Mouse (Mus musculus) megakaryocyte progenitor cell, adult 5-6 weeks (primary cell): ENCODE measurements around the gene Rhof. TPM values are rescaled to one million over a fixed set of nuclear protein-coding genes. Genes with fewer than 3 reads are reported as not detected.
"Not testable (repeated sequence)": the region's sequence is repeated elsewhere in the genome, so short reads cannot be mapped to it uniquely, and the experiment has no call there.

Source experiments
- ATAC-seq: replicated peaks from 2 replicates; pipeline ENCODE4 v1.8.0; 2016; ENCODE audit warnings: mild to moderate bottlenecking, moderate TSS enrichment, inconsistent platforms; ENCODE audit not compliant: poor library complexity
- total RNA-seq, 2 experiments: library from RNA; stranded (forward) in 1 of 2; stranded (reverse) in 1 of 2; fragments of 157-497, 149-512 nt in 1 of 2; fragments of 200-1000 nt in 1 of 2; gene quantifications; 2 replicates each; pipeline versions ENCODE4 v1.2.3 to v1.2.4; 2015 to 2017

The Rhof gene
- total RNA-seq, 2 experiments from 2014 or later = 0.54 to 1.0 TPM

DNA sequence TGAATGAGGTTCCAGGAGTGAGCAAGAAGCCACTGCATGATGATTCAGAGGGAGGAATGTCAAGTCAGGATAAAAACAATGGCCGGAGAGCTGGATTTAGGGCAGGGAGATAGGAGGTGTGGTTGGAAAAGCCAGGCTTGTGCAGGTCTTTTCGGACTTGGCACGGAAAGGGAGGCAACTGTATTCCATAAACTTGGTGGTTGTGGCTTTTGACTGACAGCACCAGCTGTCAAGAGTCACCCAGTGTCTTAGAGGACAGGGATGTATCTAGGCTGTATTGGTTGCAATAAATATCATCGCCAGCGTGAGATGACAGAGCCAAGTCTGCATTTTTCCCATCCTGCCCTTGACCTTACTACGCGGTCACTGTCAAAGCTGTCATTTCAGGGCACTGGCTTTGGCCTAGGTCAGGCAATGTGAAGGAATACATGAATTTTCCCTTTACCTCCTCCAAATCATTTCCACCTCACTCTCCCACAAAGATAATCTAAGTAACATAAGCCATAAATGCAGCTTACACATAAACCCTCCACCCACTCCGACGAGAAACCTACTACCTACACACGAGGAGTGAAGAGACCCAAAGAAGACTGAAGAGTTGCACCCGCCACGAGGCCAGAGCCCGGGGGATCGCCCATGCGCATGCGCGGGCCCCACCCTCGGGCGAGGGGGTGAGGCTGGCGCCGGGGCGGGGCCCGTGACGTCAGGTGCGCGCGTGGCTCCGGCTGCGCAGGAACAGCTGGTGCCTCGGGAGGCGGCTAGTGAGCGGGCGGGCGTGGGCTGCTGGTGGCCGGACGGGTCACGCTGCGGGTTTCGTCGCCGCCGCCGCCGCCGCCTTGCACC, 56.7 kb downstream of the Rhof start:
- ATAC-seq = peak; percentile 79

DNA sequence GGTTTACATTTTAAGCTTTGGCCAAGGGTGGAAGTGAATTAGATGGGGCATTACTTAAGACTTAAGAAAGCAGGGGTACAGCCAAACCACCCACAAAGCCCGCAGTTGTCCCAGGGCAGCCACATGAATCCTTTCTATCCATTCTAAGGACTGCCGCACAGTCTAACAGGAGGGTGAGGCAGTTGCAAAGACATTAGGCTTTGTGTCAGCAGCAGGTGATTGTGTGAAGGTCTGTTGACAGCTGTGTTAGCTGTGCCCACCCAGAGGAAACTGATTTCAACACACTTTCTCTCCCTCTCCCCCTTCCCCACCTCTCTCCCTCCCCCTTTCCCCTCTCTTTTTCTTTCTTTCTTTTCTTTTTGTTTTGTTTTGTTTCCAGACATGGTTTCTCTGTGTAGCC, 63.8 kb downstream of the Rhof start:
- ATAC-seq = no peak

DNA sequence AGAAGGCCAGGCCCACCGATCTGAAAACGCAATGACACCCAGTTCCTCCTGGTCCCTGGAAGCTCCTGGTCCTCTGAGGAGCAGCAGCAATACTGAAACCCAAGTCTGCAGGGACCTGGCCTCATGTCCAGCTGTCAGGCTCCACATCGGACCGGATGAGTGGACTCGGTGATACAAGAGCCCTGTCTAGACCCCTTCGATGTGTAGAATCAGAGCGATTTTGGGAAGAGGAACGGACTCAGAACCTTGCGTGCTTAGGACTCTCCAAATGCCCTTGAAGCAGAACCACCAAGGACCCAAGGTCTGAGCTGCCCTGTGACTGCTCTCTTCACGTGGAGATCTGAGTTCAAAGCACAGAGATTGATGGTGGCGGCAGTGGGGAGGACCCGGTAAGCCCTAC, 64.4 kb downstream of the Rhof start, which contains the start of gene Tmem120b:
Gene Tmem120b (plus strand): TSS at position 301 of the 400 bp plus-strand sequence.
- ATAC-seq = peak; percentile 28; the same call in 1 of the 2 replicates

DNA sequence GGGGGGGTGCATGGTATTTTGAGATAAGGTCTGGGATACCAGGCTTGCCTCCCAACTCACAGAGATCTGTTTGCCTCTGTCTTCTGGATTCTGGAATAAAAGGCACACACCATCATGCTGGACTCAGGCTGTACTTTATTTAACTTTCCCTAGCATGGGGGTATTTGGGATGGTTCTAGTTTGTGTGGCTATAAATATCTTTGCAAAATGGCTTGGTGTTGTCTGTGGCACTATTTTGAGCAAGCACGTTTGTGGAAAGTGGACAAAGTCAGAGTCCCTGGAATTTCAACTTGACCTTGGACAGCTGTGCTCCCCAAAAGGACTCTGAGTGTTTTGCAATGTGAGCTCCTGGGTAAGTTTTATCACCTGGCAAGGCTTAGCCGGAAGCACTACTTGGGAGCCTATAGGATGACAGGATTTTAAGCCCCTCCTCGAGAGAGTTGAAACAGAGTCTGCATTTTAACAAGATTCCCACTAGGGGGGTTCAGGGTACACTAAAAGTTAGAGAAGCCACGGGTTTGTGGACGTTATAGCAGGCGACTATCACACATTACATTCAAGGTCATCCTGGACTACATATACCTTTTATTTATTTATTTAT, 65.0 kb downstream of the Rhof start:
- ATAC-seq = peak; percentile 98

DNA sequence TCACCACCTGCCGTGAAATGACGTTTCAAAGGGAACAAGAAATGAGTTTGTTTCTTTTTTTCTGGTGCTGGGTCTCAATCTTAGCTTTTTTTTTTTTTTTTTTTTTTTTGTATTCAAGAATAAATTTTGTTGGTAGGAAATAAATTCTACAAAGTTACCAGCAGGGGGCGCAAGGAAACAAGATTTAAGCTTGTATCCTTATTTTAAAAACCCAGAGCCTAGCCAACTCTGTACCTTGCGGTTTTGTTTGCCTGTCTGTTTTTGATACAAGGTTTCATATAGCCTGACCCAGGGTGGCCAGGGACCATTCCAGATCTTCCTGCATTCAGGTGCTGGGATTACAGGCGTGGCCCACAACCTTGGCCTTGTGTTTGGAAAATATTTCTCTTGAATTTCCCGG, 68.3 kb downstream of the Rhof start:
- ATAC-seq = peak; percentile 53

DNA sequence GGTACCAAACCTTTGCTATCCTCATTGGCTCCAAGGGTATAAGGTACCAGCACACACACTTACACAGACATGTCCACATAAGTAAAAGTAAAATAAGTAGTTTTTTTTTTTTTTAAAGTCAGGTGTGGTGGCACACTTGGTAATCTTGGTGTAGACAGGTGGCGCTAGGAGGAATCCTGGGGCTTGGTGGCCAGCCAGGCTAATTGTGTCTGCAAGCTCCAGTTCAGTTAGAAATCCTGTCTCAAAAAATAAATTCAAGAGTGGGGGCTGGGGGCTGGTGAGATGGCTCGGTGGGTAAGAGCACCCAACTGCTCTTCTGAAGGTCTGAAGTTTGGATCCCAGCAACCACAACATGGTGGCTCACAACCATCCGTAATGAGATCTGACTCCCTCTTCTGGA, 69.4 kb downstream of the Rhof start:
- no peak for ATAC-seq

DNA sequence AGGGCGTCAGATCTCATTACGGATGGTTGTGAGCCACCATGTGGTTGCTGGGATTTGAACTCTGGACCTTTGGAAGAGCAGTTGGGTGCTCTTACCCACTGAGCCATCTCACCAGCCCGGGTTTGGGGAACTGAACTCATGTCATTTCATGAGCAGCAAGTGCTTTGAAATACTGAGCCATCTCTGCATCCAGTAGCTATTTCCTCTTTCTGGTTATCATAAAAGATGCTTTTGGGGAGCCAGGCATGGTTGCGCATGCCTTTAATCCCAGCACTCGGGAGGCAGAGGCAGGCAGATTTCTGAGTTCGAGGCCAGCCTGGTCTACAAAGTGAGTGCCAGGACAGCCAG, 71.1 kb downstream of the Rhof start:
- ATAC-seq = not testable (repeated sequence)

DNA sequence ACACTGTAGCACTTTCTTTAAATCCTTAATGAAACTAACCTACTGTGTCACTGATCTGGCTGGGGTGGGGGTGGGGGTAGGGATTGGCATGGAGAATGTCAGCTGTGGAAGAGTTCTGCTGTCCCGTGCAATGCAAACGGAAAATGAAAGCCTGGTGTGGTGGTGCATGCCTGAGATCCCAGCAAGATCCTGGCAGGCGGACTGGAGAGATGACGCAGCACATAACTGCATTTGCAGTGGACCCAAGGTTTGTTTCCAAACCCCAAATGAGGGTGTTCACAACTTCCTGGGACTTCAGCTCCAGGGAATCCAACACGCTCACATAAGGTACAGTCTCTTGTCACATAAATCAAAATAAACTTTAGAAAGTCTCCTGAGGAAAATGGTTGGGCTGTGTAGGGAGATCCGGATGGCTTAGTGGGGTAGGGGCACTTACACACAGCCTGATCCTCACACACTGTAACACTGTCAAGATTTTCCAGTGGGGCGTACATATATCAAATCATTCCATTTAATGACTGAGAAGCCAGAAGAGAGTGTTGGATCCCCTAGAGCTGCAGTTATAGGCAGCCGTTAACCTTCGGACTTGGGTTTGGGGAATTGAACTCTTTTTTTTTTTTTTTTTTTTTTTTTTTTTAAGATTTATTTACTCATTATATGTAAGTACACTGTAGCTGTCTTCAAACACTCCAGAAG, 71.6 kb downstream of the Rhof start:
- no peak for ATAC-seq

DNA sequence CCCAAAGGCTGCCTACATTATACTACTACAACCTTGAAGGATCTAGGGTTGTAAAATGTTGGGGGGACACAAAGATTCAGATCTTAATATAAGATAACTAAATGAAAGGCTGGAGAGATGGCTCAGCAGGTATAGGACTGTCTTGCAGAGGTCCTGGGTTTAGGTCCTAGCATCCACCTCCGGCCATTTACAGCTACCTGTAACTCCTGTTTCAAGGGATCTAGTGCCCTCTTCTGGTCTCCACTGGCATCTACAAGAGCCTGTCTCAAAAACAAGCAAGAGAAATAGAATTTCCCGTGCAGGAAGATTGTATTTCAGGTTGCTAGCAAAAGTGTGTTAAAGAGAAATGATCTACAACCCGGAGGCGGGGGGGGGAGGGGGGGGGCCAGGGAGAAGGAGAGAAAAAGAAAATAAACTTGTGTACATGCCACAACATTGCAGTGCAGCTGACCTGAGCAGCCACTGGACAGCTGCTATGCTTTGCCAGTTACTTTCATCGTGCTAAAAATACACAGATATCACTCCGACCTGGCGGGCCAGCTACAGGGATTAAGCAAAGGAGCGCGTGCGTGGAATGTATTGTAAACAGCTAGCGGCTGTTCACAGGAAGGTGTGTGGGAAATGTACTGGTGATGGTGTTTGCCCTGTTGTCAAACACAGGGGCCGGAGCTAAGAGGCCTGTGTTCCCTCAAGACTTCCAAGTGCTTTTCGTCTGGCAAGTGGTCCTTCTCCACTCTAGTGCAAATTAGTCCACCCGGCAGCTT, 72.6 kb downstream of the Rhof start:
- 0 out of 2 replicates have a peak, but pooled peaks have one; percentile 21 for ATAC-seq

DNA sequence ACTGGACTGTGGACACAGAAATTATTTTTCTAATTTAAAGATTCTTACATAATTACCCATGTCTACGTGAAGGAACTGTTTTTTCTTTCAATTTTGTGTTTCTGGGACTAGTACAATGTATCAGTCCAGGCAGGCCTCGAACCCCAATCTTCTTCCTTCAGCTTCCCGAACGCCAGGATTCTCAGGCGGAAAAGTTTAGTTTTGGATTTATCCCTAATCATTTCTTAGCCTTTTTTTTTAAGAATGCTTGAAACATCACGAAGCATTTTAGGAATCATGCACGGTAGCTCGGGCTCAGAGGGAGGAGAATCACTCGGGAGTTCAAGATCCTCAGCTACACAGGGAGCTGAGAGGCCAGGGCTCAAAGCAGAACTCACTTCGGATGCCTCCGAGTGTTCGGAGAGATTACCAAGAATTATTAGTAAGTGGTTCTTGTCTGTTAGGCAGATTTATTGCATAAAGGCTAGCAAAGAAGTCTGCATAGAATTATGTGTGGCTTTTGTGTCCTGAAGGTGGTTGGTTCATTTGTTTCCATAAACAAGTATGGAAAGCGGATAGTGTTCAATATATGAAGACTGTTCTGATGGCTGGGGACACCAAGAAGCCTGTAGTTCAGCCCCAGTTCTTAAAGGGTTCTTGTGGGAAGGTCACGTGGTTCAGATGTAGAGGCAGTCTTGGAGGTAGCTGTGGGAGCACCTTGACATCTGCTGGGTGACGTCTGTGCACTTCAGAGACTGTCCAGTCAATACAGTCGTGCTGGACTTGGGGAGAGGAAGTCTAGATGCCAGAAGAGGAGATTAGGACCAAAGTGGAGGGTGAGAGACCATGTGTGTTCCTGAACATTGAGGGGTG, 74.0 kb downstream of the Rhof start:
- 0 out of 2 replicates have a peak, but pooled peaks have one; percentile 5 for ATAC-seq

DNA sequence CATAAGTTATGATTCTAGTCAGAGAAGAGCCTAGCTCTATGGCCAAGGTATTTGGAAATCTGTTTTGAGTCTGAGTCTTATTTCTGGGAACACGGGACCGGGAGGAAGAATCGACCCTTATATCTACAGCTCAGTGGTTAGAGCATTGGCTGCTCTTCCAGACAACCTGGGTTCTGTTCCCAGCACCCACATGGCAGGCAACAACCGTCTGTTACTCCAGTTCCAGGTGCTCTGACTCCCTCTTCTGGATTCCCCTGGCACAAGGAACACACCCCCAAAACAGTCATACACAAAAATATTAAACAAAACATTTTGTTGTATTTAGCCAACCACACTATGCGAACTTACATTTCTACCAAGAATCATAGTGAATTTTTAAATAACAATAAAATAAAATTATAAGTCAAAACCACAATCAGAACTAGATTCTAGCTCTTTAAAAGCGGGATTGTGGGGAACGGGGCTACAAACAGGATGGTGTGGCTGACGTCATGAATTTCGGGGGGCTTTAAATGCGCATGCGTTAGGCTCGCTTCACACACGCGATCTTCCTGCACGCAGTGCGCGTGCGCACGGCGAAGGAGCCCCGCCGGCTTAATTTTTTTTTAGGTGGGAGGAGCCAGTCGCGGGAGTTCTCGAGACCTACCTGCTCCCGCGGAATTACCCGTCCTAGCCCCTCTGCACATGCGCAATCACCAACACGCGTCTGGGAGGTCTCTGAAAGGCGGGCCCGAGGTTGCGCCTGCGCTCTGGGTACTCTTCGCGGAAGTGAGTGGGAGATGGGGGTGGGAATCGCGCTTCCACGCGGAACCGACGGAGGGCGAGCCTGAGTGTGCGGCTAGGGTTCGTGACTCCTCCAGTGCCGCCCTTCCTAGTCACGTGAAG, 74.9 kb downstream of the Rhof start:
- ATAC-seq = peak; percentile 93

Other genes starting within 250 kb of the Rhof start
- 60.0 and 60.4 TPM in 2 replicates for gene Kdm2b, start 142.9 kb downstream of the Rhof start, total RNA-seq (2015)
- gene Kdm2b, start 142.9 kb downstream of the Rhof start, total RNA-seq (2017) = 49.0 and 75.4 TPM in 2 replicates
- gene Orai1, start 117.6 kb downstream of the Rhof start, total RNA-seq (2015) = 66.5 and 68.6 TPM in 2 replicates
- 13.5 and 20.8 TPM in 2 replicates for gene Orai1, start 117.6 kb downstream of the Rhof start, total RNA-seq (2017)
- not detected in 2 replicates for gene Morn3, start 85.7 kb downstream of the Rhof start, total RNA-seq (2015)
- not detected in 2 replicates for gene Morn3, start 85.7 kb downstream of the Rhof start, total RNA-seq (2017)
- gene Tmem120b, start 64.3 kb downstream of the Rhof start, total RNA-seq (2015) = 0.42 and 1.4 TPM in 2 replicates
- 1.4 and 1.6 TPM in 2 replicates for gene Tmem120b, start 64.3 kb downstream of the Rhof start, total RNA-seq (2017)
- gene Setd1b, start 9.5 kb upstream of the Rhof start, total RNA-seq (2015) = 27.5 and 28.3 TPM in 2 replicates
- 1.9 and 3.1 TPM in 2 replicates for gene Setd1b, start 9.5 kb upstream of the Rhof start, total RNA-seq (2017)
- gene Psmd9, start 36.7 kb upstream of the Rhof start, total RNA-seq (2015) = 22.3 and 23.9 TPM in 2 replicates
- gene Psmd9, start 36.7 kb upstream of the Rhof start, total RNA-seq (2017) = 15.2 and 19.4 TPM in 2 replicates
- not detected in 2 replicates for gene Hpd, start 50.0 kb upstream of the Rhof start, total RNA-seq (2015)
- gene Hpd, start 50.0 kb upstream of the Rhof start, total RNA-seq (2017) = not detected in 2 replicates
- 0.07 TPM in 1 of 2 replicates, not detected in the other for gene Wdr66, start 119.4 kb upstream of the Rhof start, total RNA-seq (2015)
- gene Wdr66, start 119.4 kb upstream of the Rhof start, total RNA-seq (2017) = not detected in 2 replicates
- 16.3 and 20.0 TPM in 2 replicates for gene Bcl7a, start 211.1 kb upstream of the Rhof start, total RNA-seq (2015)
- gene Bcl7a, start 211.1 kb upstream of the Rhof start, total RNA-seq (2017) = 14.7 and 17.5 TPM in 2 replicates